Mouse (Mus musculus): Measurements from ENCODE around the gene Grip2. TPM values are rescaled to one million over a fixed set of nuclear protein-coding genes. Genes with fewer than 3 reads are reported as not detected.

Gene Grip2
- polyA plus RNA-seq, 1 experiment from 2014 or later: 0.45 TPM

- H3K27ac ChIP-seq: no peak overlapping the region
- 79% methylated on average over 5 of the region's 5 CpGs for WGBS
- no peak overlapping the region for H3K9ac ChIP-seq
- no peak for ATAC-seq
- no peak overlapping the region for H3K4me3 ChIP-seq (replicated peaks)
- H3K9me3 ChIP-seq: no peaks in the 10 kb centered on the region
- no peaks in the 10 kb centered on the region for H3K4me1 ChIP-seq (replicated peaks)
- no peaks in the 10 kb centered on the region for H3K36me3 ChIP-seq
- H3K4me2 ChIP-seq (replicated peaks): no peak overlapping the region
- H3K27me3 ChIP-seq (replicated peaks): peaks cover 5% of the 10 kb centered on the region
Measured at GRCm38 (mm10) chr6:91827926-91828325, 876 bp upstream of the Grip2 start.

GRCm38 (mm10) chr6:91818271-91818670, 8.8 kb downstream of the Grip2 start:
- H3K4me2 ChIP-seq (replicated peaks): no peak overlapping the region
- H3K36me3 ChIP-seq: no peaks in the 10 kb centered on the region
- WGBS: 78% methylated on average over 8 of the region's 8 CpGs
- no peaks in the 10 kb centered on the region for H3K9me3 ChIP-seq
- no peaks in the 10 kb centered on the region for H3K4me1 ChIP-seq (replicated peaks)
- no peak overlapping the region for H3K9ac ChIP-seq
- no peak for ATAC-seq
- no peak overlapping the region for H3K27ac ChIP-seq
- no peak overlapping the region for H3K4me3 ChIP-seq (replicated peaks)
- H3K27me3 ChIP-seq (replicated peaks): no peaks in the 10 kb centered on the region

- H3K4me1 ChIP-seq (replicated peaks): no peaks in the 10 kb centered on the region
- no peak for ATAC-seq
- no peaks in the 10 kb centered on the region for H3K36me3 ChIP-seq
- H3K4me2 ChIP-seq (replicated peaks): no peak overlapping the region
- no peak overlapping the region for H3K27ac ChIP-seq
- H3K9ac ChIP-seq: no peak overlapping the region
- WGBS: 77% methylated on average over 6 of the region's 6 CpGs
- no peaks in the 10 kb centered on the region for H3K9me3 ChIP-seq
- 0 out of 2 replicates have a peak, but pooled peaks cover under 1% of the 10 kb centered on the region for H3K27me3 ChIP-seq (replicated peaks)
- H3K4me3 ChIP-seq (replicated peaks): no peak overlapping the region
Measured at GRCm38 (mm10) chr6:91815976-91816375, 11.1 kb downstream of the Grip2 start.

GRCm38 (mm10) chr6:91813611-91814010, 13.4 kb downstream of the Grip2 start:
- WGBS: 81% methylated on average over 3 of the region's 3 CpGs
- ATAC-seq: no peak
- H3K36me3 ChIP-seq: no peaks in the 10 kb centered on the region

GRCm38 (mm10) chr6:91810007-91810406, 17.0 kb downstream of the Grip2 start:
- no peak overlapping the region for H3K9ac ChIP-seq
- WGBS: 28% methylated on average over 1 of the region's 1 CpGs
- H3K4me2 ChIP-seq (replicated peaks): no peak overlapping the region
- ATAC-seq: no peak
- H3K27me3 ChIP-seq (replicated peaks): peaks cover 29% of the 10 kb centered on the region
- H3K27ac ChIP-seq: no peak overlapping the region
- H3K9me3 ChIP-seq: no peaks in the 10 kb centered on the region
- no peaks in the 10 kb centered on the region for H3K36me3 ChIP-seq
- no peak overlapping the region for H3K4me3 ChIP-seq (replicated peaks)
- H3K4me1 ChIP-seq (replicated peaks): peaks cover 8% of the 10 kb centered on the region

More at GRCm38 (mm10) chr6:91813611-91814010, 13.4 kb downstream of the Grip2 start:
- Histone ChIP-seq H3K27ac (no peak overlapping the region), H3K27me3 (replicated peaks) (0 out of 2 replicates have a peak, but pooled peaks cover 7% of the 10 kb centered on the region), H3K9ac (no peak overlapping the region), H3K4me1 (replicated peaks) (no peaks in the 10 kb centered on the region), H3K9me3 (no peaks in the 10 kb centered on the region), H3K4me3 (replicated peaks) (no peak overlapping the region), H3K4me2 (replicated peaks) (no peak overlapping the region)

- Histone ChIP-seq H3K36me3 (no peaks in the 10 kb centered on the region), H3K27ac (no peak overlapping the region), H3K9me3 (no peaks in the 10 kb centered on the region), H3K9ac (no peak overlapping the region), H3K27me3 (replicated peaks) (peaks cover 29% of the 10 kb centered on the region), H3K4me2 (replicated peaks) (no peak overlapping the region), H3K4me1 (replicated peaks) (peaks cover 8% of the 10 kb centered on the region), H3K4me3 (replicated peaks) (no peak overlapping the region)
- 43% methylated on average over 6 of the region's 6 CpGs for WGBS
- ATAC-seq: no peak
Measured at GRCm38 (mm10) chr6:91808022-91808421, 19.0 kb downstream of the Grip2 start.

GRCm38 (mm10) chr6:91807169-91807568, 19.9 kb downstream of the Grip2 start:
- no peaks in the 10 kb centered on the region for H3K9me3 ChIP-seq
- H3K36me3 ChIP-seq: no peaks in the 10 kb centered on the region
- H3K4me2 ChIP-seq (replicated peaks): peak overlapping the region; percentile 63
- H3K4me3 ChIP-seq (replicated peaks): peak overlapping the region; percentile 20
- ATAC-seq: peak; percentile 17; the same call in 1 of the 2 replicates
- peaks cover 29% of the 10 kb centered on the region for H3K27me3 ChIP-seq (replicated peaks)
- H3K9ac ChIP-seq: no peak overlapping the region
- 3% methylated on average over 23 of the region's 23 CpGs for WGBS
- H3K27ac ChIP-seq: no peak overlapping the region
- H3K4me1 ChIP-seq (replicated peaks): peaks cover 8% of the 10 kb centered on the region

- Histone ChIP-seq H3K27ac (no peak overlapping the region), H3K27me3 (replicated peaks) (peaks cover 25% of the 10 kb centered on the region), H3K4me2 (replicated peaks) (no peak overlapping the region), H3K4me3 (replicated peaks) (no peak overlapping the region), H3K9me3 (no peaks in the 10 kb centered on the region), H3K9ac (no peak overlapping the region), H3K36me3 (no peaks in the 10 kb centered on the region), H3K4me1 (replicated peaks) (peaks cover 8% of the 10 kb centered on the region)
- 51% methylated on average over 7 of the region's 7 CpGs for WGBS
- ATAC-seq: no peak
Measured at GRCm38 (mm10) chr6:91804177-91804576, 22.9 kb downstream of the Grip2 start.

GRCm38 (mm10) chr6:91798496-91798895, 28.6 kb downstream of the Grip2 start:
- no peaks in the 10 kb centered on the region for H3K27me3 ChIP-seq (replicated peaks)
- no peak overlapping the region for H3K4me2 ChIP-seq (replicated peaks)
- H3K27ac ChIP-seq: no peak overlapping the region
- H3K9me3 ChIP-seq: no peaks in the 10 kb centered on the region
- H3K9ac ChIP-seq: no peak overlapping the region
- H3K4me3 ChIP-seq (replicated peaks): no peak overlapping the region
- WGBS: 63% methylated on average over 12 of the region's 12 CpGs
- no peak for ATAC-seq
- H3K4me1 ChIP-seq (replicated peaks): peaks cover 12% of the 10 kb centered on the region
- H3K36me3 ChIP-seq: no peaks in the 10 kb centered on the region

- no peak overlapping the region for H3K4me2 ChIP-seq (replicated peaks)
- H3K36me3 ChIP-seq: no peaks in the 10 kb centered on the region
- H3K9me3 ChIP-seq: no peaks in the 10 kb centered on the region
- WGBS: 88% methylated on average over 4 of the region's 4 CpGs
- H3K9ac ChIP-seq: no peak overlapping the region
- no peak overlapping the region for H3K27ac ChIP-seq
- H3K4me1 ChIP-seq (replicated peaks): peaks cover 12% of the 10 kb centered on the region
- no peaks in the 10 kb centered on the region for H3K27me3 ChIP-seq (replicated peaks)
- no peak overlapping the region for H3K4me3 ChIP-seq (replicated peaks)
- no peak for ATAC-seq
Measured at GRCm38 (mm10) chr6:91796736-91797135, 30.3 kb downstream of the Grip2 start.

- Histone ChIP-seq H3K36me3 (no peaks in the 10 kb centered on the region), H3K4me3 (replicated peaks) (0 out of 2 replicates have a peak overlapping the region, but pooled peaks have one; percentile 2), H3K9me3 (no peaks in the 10 kb centered on the region), H3K27me3 (replicated peaks) (no peaks in the 10 kb centered on the region), H3K9ac (no peak overlapping the region), H3K4me2 (replicated peaks) (peak overlapping the region; percentile 36), H3K27ac (no peak overlapping the region), H3K4me1 (replicated peaks) (peaks cover 12% of the 10 kb centered on the region)
- 34% methylated on average over 9 of the region's 9 CpGs for WGBS
- ATAC-seq: peak; percentile 90
Measured at GRCm38 (mm10) chr6:91796064-91796463, 31.0 kb downstream of the Grip2 start.

GRCm38 (mm10) chr6:91795640-91796039, 31.4 kb downstream of the Grip2 start:
- H3K4me1 ChIP-seq (replicated peaks): peaks cover 12% of the 10 kb centered on the region
- 43% methylated on average over 3 of the region's 3 CpGs for WGBS

GRCm38 (mm10) chr6:91788311-91788798, 38.7 kb downstream of the Grip2 start:
- no peaks in the 10 kb centered on the region for H3K36me3 ChIP-seq
- WGBS: 86% methylated on average over 9 of the region's 9 CpGs
- H3K9me3 ChIP-seq: no peaks in the 10 kb centered on the region

More at GRCm38 (mm10) chr6:91795640-91796039, 31.4 kb downstream of the Grip2 start:
- H3K27ac ChIP-seq: no peak overlapping the region
- H3K27me3 ChIP-seq (replicated peaks): no peaks in the 10 kb centered on the region
- H3K9ac ChIP-seq: no peak overlapping the region
- no peaks in the 10 kb centered on the region for H3K36me3 ChIP-seq
- H3K4me2 ChIP-seq (replicated peaks): peak overlapping the region; percentile 36
- H3K9me3 ChIP-seq: no peaks in the 10 kb centered on the region
- ATAC-seq: peak; percentile 80
- 0 out of 2 replicates have a peak overlapping the region, but pooled peaks have one; percentile 2 for H3K4me3 ChIP-seq (replicated peaks)

More at GRCm38 (mm10) chr6:91788311-91788798, 38.7 kb downstream of the Grip2 start:
- Histone ChIP-seq H3K27me3 (replicated peaks) (no peaks in the 10 kb centered on the region), H3K9ac (no peak overlapping the region), H3K4me2 (replicated peaks) (no peak overlapping the region), H3K4me3 (replicated peaks) (no peak overlapping the region), H3K4me1 (replicated peaks) (no peaks in the 10 kb centered on the region), H3K27ac (no peak overlapping the region)
- no peak for ATAC-seq
